Mouse (Mus musculus) midbrain, embryonic 16.5 days (tissue): ENCODE results near the gene Tomm40. TPM values are rescaled to one million over a fixed set of nuclear protein-coding genes. Genes with fewer than 3 reads are reported as not detected.

Experiments used
- ATAC-seq: fragments of 200-750 bp; cut with Nextera tagmentation; 2 replicates; pipeline ENCODE4 v1.8.0; 2017; ENCODE audit warnings: moderate TSS enrichment
- H3K27ac ChIP-seq: fragments of 300-500 bp; sonication (generic); 2 replicates; pipeline ENCODE4 v1.5.1; 2014; ENCODE audit warnings: mild to moderate bottlenecking, low read length, mixed read lengths
- H3K27me3 ChIP-seq: fragments of 300-500 bp; sonication (generic); 2 replicates; pipeline ENCODE4 v1.6.1; 2014; ENCODE audit warnings: low read depth, low read length, mixed read lengths; ENCODE audit not compliant: control insufficient read depth, insufficient read depth
- H3K36me3 ChIP-seq: fragments of 300-500 bp; sonication (generic); 2 replicates; pipeline ENCODE4 v1.6.1; 2014; ENCODE audit warnings: mild to moderate bottlenecking, low read length, moderate library complexity, mixed read lengths; ENCODE audit not compliant: control insufficient read depth, insufficient read depth
- H3K4me1 ChIP-seq: fragments of 300-500 bp; sonication (generic); 2 replicates; pipeline ENCODE4 v1.6.1; 2014; ENCODE audit warnings: mild to moderate bottlenecking, low read length, mixed read lengths; ENCODE audit not compliant: control insufficient read depth, insufficient read depth
- H3K4me2 ChIP-seq: fragments of 300-500 bp; sonication (generic); 2 replicates; pipeline ENCODE4 v1.6.1; 2014; ENCODE audit warnings: mild to moderate bottlenecking, low read length, mixed read lengths
- H3K4me3 ChIP-seq: fragments of 300-500 bp; sonication (generic); 2 replicates; pipeline ENCODE4 v1.5.1; 2014; ENCODE audit warnings: low read depth, mild to moderate bottlenecking, low read length, moderate library complexity, mixed read lengths
- H3K9ac ChIP-seq: fragments of 300-500 bp; sonication (generic); 2 replicates; pipeline ENCODE4 v1.6.1; 2014; ENCODE audit warnings: low read depth, low read length, mixed read lengths
- H3K9me3 ChIP-seq: fragments of 300-500 bp; sonication (generic); replicated peaks from 2 replicates; pipeline ENCODE4 v1.6.1; 2014; ENCODE audit warnings: mild to moderate bottlenecking, low read length, mixed read lengths; ENCODE audit not compliant: control insufficient read depth, poor library complexity, severe bottlenecking
- WGBS: fragments of 180-500 bp; shearing (Covaris S2); extraction: QIAGEN DNeasy Blood & Tissue Kit; methylation state at CpG from one replicate; pipeline ENCODE4 v1.1.7; 2014; 5-methylcytosine and 5-hydroxymethylcytosine counted together
- polyA plus RNA-seq: library from polyadenylated mRNA; unstranded; fragments of >200 nt; fragmentation: Nextera tagmentation; extraction: Ambion mirVana; gene quantifications from 2 replicates; pipeline ENCODE4 v1.2.1, GENCODE M21; 2015

The Tomm40 gene
- polyA plus RNA-seq, 1 experiment from 2014 or later: 118 TPM

- Histone ChIP-seq H3K4me2 (no peak overlapping the region), H3K27ac (no peak overlapping the region), H3K36me3 (no peaks in the 10 kb centered on the region), H3K9me3 (no peaks in the 10 kb centered on the region), H3K9ac (no peak overlapping the region), H3K27me3 (no peaks in the 10 kb centered on the region), H3K4me3 (no peak overlapping the region), H3K4me1 (peaks cover 6% of the 10 kb centered on the region; the same call in 1 of the 2 replicates)
- no peak for ATAC-seq
- 83% methylated on average over 1 of the region's 1 CpGs for WGBS
Observed at GRCm38 (mm10) chr7:19754065-19754464, 38.8 kb upstream of the Tomm40 start.

GRCm38 (mm10) chr7:19753587-19753986 lies 38.3 kb upstream of the Tomm40 start:
- Histone ChIP-seq H3K9me3 (no peaks in the 10 kb centered on the region), H3K27me3 (no peaks in the 10 kb centered on the region)

GRCm38 (mm10) chr7:19752652-19753051 lies 37.4 kb upstream of the Tomm40 start:
- H3K9me3 ChIP-seq: no peaks in the 10 kb centered on the region
- no peak for ATAC-seq
- H3K4me3 ChIP-seq: no peak overlapping the region
- peaks cover 16% of the 10 kb centered on the region for H3K4me1 ChIP-seq
- H3K36me3 ChIP-seq: no peaks in the 10 kb centered on the region
- H3K9ac ChIP-seq: no peak overlapping the region
- no peaks in the 10 kb centered on the region for H3K27me3 ChIP-seq
- H3K27ac ChIP-seq: no peak overlapping the region
- no peak overlapping the region for H3K4me2 ChIP-seq
- 74% methylated on average over 8 of the region's 8 CpGs for WGBS

More at GRCm38 (mm10) chr7:19753587-19753986, 38.3 kb upstream of the Tomm40 start:
- ATAC-seq: no peak
- Histone ChIP-seq H3K9ac (no peak overlapping the region), H3K4me2 (no peak overlapping the region), H3K4me1 (peaks cover 7% of the 10 kb centered on the region; the same call in 1 of the 2 replicates), H3K36me3 (no peaks in the 10 kb centered on the region), H3K27ac (no peak overlapping the region), H3K4me3 (no peak overlapping the region)
- WGBS: 81% methylated on average over 7 of the region's 7 CpGs

GRCm38 (mm10) chr7:19751070-19751383 lies 35.8 kb upstream of the Tomm40 start:
- 57% methylated on average over 4 of the region's 4 CpGs for WGBS

GRCm38 (mm10) chr7:19750217-19751069 lies 35.2 kb upstream of the Tomm40 start, which contains the start of gene Nectin2:
TSS of gene Nectin2 (minus strand) at chr7:19750483.
- H3K9me3 ChIP-seq: no peaks in the 10 kb centered on the region
- H3K27ac ChIP-seq: peak within 1 kb of the TSS; percentile 86
- H3K27me3 ChIP-seq: no peaks in the 10 kb centered on the region
- peak within 1 kb of the TSS; percentile 96 for H3K9ac ChIP-seq
- peak; percentile 61 for ATAC-seq
- peaks cover 32% of the 10 kb centered on the region for H3K4me1 ChIP-seq
- no peaks in the 10 kb centered on the region for H3K36me3 ChIP-seq
- H3K4me3 ChIP-seq: peak within 1 kb of the TSS; percentile 89
- H3K4me2 ChIP-seq: peak within 1 kb of the TSS; percentile 89
- WGBS: 14% methylated on average over 19 of the region's 19 CpGs

More at GRCm38 (mm10) chr7:19751070-19751383, 35.8 kb upstream of the Tomm40 start:
- Histone ChIP-seq H3K27me3 (no peaks in the 10 kb centered on the region), H3K4me3 (no peak overlapping the region), H3K4me1 (peaks cover 32% of the 10 kb centered on the region), H3K36me3 (no peaks in the 10 kb centered on the region), H3K9ac (no peak overlapping the region), H3K4me2 (peak overlapping the region; percentile 89), H3K9me3 (no peaks in the 10 kb centered on the region), H3K27ac (no peak overlapping the region)
- ATAC-seq: no peak

- Histone ChIP-seq H3K27ac (peak overlapping the region; percentile 86), H3K4me3 (peak overlapping the region; percentile 89), H3K9me3 (no peaks in the 10 kb centered on the region), H3K9ac (peak overlapping the region; percentile 96), H3K36me3 (no peaks in the 10 kb centered on the region), H3K4me1 (peaks cover 32% of the 10 kb centered on the region), H3K27me3 (no peaks in the 10 kb centered on the region), H3K4me2 (peak overlapping the region; percentile 89)
- WGBS: under 1% methylated on average over 45 of the region's 46 CpGs
- ATAC-seq: peak; percentile 94
Observed at GRCm38 (mm10) chr7:19749389-19750216, 34.4 kb upstream of the Tomm40 start.

- Histone ChIP-seq H3K4me1 (peaks cover 32% of the 10 kb centered on the region), H3K36me3 (no peaks in the 10 kb centered on the region), H3K4me3 (peak overlapping the region; percentile 89), H3K9me3 (no peaks in the 10 kb centered on the region), H3K27me3 (no peaks in the 10 kb centered on the region), H3K9ac (peak overlapping the region; percentile 96), H3K27ac (peak overlapping the region; percentile 86), H3K4me2 (peak overlapping the region; percentile 89)
- 1% methylated on average over 31 of the region's 32 CpGs for WGBS
- ATAC-seq: peak; percentile 26
Observed at GRCm38 (mm10) chr7:19748219-19749195, 33.3 kb upstream of the Tomm40 start.

GRCm38 (mm10) chr7:19747420-19748218 lies 32.4 kb upstream of the Tomm40 start:
- Histone ChIP-seq H3K4me1 (peaks cover 32% of the 10 kb centered on the region), H3K27ac (no peak overlapping the region), H3K4me2 (peak overlapping the region; percentile 89), H3K4me3 (peak overlapping the region; percentile 89), H3K27me3 (no peaks in the 10 kb centered on the region), H3K36me3 (no peaks in the 10 kb centered on the region), H3K9me3 (no peaks in the 10 kb centered on the region), H3K9ac (peak overlapping the region; percentile 96)
- WGBS: 5% methylated on average over 25 of the region's 25 CpGs
- ATAC-seq: no peak
